Mouse (Mus musculus) 3134 (cell line): ENCODE measurements around the gene Sobp.

Experiments
- DNase-seq: peaks from one replicate; pipeline ENCODE4 v3.0.0-alpha.2; 2011; ENCODE audit warnings: low spot score; ENCODE audit not compliant: insufficient read length; ENCODE audit errors: extremely low read depth

Sobp gene

DNA sequence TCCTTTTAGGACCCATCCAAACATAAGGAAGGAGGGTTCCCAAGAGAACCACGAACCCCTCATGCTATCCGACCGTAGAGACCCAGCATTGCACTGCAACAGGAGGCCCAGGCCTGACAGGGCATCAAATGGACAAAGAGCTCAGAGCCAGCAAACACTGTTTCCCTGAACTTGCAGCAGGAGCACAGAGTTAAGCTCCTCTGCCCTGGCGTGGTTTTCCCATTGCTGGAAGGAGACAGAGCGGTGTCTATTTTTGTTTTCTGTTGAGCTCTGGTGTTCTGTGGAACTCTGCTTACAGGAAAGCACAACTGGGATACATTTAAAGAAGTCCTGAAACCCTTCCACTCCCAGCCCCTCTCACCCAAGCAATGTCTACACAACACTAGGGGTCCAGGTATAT is 15.0 kb downstream of the Sobp start:
- no peak for DNase-seq

DNA sequence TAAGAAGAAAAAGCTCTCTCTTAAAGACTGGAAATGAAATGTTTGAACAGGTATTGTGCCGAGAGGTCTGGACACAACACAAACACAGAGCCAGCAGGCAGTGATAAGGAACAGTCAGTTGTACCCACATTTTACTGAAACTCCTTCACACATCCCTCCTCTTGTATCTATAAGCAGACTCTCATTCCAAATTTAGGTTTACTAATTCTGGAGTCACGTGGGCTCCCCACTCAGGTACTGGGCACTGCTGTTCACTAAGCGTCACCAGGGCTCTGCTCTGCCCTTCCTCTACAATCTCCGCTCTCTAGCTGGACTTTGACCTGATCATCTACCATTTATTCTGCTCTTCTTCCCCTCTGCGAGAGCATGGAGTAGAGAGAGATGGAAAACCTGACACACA is 15.4 kb downstream of the Sobp start:
- DNase-seq = no peak

DNA sequence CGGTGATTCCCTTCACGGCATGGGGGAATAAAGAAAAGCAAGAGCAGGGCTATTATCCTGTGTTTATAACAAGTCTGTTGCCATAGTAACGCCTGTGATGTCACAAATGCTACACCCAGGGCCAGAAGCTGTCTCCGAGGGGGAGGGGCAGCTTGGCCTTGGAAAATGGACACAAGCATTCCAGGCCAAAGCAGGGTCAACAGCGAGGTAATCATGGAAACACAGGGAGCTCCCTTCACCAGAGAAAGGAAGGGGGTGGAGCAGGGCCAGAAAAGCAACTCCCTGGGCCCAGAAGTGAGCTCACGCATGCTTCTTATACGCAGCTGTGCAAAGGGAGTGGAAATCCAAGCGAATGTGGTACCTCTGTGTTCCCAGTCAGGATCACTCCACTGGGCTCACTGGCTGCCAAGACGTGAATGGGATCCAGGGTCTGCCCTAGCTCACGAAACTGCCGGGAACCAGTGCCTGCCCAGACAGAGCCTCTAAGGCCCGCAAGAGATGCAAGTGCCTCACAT is 19.2 kb downstream of the Sobp start:
- no peak for DNase-seq

GRCm38 (mm10) chr10:43152643-43153042 is 21.7 kb downstream of the Sobp start:
- no peak for DNase-seq

DNA sequence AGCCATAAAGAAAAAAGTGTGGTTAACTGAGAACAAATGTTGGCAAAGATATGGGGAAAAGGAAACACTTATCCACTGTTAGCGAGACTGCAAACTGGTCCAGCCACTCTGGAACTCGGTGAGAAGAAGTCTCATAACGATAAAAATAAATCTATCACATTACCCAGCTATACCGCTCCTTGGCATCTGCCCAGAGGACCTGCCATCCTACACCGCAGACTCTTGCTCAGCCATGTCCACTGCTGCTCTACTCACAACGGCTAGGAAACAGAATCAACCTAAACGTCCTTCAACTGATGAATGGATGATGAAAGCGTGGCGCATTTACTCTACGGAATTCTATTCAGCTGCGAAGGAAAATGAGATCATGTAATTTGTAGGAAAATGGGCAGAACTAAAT is 25.9 kb downstream of the Sobp start:
- DNase-seq = no peak

DNA sequence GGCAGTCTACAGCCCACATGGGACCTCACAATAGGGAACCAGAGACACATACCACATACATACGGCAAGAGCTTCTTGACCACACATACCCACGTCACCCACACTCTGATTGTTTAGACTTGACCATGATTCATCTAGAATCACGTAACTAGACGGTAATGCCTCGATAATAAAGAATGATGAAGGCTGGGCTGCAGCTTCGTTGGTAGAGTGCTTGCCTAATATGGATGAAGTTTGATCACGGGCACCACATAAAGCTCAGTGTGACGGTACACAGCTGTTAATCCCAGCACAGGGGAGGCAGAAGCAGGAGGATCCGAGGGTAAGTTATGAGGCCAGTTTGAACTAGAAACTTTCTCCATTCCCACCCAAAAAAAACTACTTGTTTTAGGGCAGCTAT is 31.2 kb downstream of the Sobp start:
- DNase-seq = no peak

DNA sequence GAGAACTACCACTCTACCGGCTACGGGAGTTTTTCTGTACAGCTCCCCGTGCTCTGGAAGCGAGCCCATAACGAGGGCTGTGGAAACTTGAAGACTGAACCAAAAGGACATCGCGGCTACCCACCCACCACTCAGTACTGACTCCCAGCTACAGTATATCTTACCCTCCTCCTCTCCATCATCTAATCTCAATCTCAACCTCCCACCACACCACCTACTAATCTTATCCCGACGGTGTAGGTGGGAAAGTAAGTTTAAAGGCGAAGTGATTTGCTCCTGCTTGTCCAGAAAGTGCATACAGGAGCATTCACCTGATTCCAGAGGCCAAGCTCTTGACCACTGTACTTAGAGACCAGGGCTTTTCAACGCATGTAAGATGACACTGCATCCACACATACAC is 40.3 kb downstream of the Sobp start:
- no peak for DNase-seq

- DNase-seq = no peak
Measured at GRCm38 (mm10) chr10:43128750-43129149, 45.6 kb downstream of the Sobp start.

DNA sequence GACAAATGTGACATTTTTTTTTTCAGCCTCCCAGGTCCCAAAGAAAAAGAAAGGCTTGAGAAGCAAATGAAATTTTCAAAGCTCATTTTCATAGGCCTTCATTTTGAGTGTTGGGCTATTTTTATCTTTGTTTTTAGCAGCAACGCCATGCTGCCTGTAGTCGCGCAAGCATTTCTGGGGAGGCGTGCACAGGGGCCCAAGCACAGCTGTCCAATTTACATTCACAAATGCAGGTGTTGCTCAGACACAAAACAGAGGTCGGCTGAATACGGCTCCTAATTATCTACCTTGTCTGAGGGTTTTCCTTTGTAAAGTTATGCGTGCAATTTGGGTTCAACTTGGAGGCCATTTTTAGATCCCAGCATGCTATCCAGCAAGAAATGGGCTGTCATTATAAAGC is 49.8 kb downstream of the Sobp start:
- no peak for DNase-seq

DNA sequence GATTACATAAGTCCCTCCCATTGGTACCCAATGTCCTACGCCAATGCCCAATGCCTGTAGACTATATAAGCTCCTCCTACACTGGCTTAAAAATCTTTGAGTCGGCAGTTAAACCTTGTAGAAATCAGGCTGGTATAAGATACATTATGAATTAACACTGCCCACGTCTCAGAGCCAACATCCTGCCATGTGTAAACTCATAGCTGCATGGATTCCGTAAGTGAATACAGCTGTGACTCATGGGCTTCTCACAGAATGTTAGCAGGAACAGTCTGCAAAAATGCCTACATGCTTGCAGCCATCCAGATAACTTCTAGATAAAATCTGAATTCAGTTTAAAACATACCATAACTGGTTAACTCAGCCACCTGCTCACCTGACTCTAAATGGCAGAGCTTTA is 50.2 kb downstream of the Sobp start:
- no peak for DNase-seq

DNA sequence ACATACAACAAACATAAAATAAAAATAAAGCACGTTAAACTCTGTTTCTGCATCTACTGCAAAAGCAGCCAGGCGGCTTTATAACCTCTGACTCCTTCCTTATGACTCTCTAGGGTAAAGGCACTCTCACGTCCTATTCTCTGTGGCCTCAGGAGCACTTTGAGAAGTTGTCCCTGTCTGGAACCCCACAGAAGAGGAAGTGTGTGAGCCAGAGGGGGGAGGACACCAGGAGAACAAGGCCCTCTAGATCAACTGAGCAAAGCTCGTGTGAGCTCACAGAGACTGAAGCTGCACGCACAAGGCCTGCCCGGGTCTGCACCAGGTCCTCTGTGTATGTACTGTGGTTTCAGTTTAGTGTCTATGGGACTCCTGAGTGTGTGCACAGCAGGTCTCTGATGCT is 50.9 kb downstream of the Sobp start:
- DNase-seq = no peak

DNA sequence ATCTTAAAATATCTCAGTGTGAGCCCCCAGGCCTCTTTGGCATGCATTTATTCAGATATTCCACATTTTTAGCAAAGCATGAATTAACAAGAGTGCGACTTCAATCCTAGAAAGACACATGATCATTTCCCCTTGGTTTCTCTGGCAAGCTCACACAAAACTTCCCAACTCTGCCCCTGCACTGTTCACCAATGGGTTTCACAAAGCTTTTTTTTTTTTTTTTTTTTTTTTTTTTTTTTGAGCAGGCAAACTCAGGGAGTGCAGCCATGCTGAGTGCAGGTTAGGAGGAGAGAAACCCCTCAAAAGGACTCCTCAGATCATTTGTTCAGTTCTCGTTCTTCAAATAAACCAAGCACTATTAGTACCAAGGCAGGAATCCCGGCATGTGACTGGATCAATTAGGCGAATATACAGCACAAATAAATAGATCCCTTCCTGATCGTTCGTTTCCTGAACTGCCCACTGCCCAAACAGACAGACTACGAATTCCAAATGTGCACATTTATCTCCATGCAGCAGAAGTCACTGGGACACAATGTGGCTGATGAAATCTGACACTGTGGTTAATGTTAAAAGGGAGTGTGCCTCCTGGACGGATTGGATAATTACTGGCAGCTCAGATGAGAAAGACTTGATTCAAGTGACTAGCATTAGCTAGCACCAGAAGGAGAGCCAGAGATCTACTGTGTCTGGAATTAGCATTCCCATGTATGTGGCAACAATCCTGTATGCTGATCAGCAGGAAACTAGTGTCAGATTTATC is 53.5 kb downstream of the Sobp start:
- DNase-seq = no peak

DNA sequence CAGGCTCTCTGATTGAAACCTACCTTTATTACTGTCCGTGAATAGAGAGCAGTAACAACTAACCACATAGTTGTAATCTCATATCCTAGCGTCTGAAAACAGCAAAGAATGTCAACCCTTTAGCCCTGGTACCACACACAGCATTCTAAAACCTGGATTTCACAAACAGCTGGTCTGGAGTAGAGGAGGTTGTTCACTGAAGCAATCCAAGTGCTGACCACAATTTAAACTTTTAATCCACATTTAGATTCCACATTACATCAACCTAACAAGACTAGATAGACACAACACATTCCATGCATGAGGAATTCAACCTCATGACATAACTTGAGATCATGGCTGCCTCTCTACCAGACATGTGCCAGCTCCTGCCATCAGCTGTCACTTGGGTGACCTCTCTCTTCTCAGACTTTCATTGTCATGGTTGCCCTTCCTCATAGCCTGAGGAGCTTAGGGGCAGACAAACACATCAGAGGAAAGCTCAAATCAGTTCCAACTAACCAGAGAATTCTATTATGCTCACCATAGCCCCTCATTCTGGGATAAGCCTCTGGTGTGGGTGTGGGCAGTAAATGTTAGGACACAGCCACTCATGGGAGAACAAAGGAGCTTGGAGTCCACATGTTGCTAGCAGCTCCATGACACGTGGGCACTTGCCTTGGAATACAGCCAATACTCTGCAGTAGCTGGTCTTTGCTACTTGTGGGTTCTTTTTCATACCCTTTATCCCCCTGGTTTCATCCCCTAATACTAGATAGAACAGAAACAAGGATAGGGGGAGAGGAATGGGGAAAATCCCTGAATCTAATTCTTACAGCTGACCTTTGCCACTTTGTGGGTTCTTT is 58.0 kb downstream of the Sobp start:
- no peak for DNase-seq

GRCm38 (mm10) chr10:43112296-43112695 is 62.0 kb downstream of the Sobp start:
- no peak for DNase-seq

GRCm38 (mm10) chr10:43106616-43107015 is 67.7 kb downstream of the Sobp start:
- no peak for DNase-seq

GRCm38 (mm10) chr10:43106196-43106595 is 68.1 kb downstream of the Sobp start:
- DNase-seq = no peak

DNA sequence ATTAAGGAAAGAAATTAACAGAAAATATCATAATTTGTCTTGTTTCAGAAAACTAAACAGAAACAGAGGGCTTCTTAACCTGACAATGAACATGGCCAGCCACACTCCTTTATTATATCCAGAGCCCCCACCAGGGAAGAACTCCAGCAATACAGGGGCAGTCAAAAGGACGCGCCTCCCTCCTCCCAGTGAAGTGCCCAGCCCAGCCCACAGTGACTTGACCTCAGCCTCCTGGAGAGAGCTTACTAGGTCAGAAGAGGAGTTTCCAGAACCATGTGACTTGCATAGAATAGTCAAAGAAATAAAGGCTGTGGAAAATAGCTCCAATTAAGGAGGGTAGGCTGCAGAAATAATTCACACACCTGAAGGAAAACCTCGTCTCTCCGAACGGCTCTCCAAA is 73.8 kb downstream of the Sobp start:
- DNase-seq = no peak

DNA sequence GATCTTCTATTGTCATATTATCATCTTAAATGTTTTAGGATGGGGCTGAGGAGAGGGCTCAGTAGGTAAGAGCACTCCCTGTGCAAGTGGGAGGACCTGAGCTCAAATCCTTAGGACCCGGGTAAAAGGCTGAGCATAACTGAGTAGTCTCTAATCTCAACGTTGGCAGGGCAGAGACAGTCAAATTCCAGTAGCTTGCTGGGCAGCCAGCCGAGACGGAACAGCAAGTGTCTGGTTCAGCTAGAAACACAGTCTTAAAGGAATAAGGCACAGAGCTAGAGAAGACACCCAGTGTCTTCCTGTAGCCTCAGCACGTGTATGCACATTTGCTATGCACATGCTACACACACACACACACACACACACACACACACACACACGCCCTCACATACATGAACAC is 75.1 kb downstream of the Sobp start:
- DNase-seq = no peak

DNA sequence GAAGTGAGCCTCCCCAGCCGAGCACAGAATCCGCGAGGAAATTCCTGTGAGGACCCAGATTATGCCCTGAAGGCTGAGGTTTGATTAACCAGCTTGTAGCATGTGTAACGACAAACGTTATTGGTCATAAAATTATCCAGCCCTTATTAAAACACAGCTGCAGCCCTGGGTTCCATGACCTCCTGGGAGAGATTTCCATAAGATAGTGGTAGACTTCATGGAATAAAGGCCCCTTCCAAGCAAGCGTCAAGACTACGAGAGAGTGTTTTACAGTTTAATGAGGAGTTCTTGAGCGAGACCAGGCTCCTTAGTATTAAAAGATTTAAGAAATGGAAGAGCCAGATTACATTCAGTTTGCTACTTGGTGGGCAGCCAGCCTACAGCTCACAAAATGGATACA is 76.6 kb downstream of the Sobp start:
- no peak for DNase-seq

DNA sequence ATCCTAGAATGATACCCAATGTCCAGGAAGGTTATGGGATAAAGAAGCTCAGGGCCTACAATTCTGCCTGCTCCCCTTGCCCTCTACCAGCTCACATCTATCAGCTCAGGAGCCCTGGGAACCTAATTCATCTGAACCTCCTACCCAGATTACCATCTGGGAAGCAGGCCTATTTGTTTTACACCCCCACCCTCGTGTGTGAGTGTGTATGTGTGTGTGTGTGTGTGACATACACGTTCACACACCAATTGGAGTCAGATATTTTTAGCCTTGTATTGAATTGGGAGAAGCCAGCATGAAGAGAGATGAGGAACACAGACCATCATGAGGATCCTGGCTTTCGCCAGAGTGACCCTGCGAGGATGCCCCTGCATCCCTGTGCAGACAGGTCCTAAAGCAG is 77.7 kb downstream of the Sobp start:
- DNase-seq = no peak

DNA sequence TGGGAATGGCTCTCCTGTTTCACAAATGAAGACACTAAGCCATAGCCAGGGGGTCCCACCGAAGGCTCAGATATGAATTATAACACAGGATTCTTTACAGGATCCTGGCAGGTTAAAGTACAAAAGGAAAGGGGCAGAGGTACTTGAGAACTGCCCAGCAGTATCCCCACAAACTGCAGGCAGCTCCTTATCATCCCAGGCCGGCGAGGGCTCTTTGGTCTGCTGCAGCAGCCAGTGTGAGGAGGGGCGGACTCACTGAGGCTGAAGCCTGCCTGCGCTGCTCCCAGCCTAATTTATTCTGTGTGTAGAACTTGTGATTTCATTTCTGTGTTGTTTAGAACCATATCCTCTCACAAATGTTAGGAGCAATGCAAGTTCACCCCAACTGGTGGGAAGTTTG is 79.8 kb downstream of the Sobp start:
- DNase-seq = no peak

- DNase-seq = no peak
Measured at GRCm38 (mm10) chr10:43093440-43093839, 80.9 kb downstream of the Sobp start.
